Mouse (Mus musculus): ENCODE measurements at regions not wholly inside any gene's neighbourhood (a gene's known extent, or its start where the extent isn't known, plus 50 kb on each side); places are given as distances from the start of the nearest gene placed in this dataset.

DNA sequence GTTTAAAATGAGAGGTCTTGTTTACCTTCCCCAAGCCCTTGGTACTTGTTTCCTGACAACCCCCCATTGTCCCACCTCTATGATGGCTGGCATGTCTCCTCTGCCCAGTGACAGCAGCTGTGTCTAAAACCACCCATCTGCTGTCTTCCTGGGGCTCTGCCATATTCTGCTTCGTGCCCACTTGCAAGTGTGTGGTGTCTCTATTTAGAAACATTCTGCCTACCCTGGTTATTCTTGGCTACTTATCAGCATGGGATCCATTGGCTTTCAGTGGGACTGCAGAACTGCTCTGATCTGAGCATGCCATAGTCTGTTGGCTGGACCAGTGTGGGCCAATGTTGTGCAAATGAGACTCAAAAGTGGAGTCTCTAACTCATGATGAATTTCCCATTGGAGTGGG is 497.5 kb downstream of the Adam3 start:
- no peak for TF ChIP-seq CTCF (conservative IDR thresholded peaks at IDR 0.05; ENCODE audit: insufficient read depth, insufficient read length, low read depth, low read length)
- no peak for TF ChIP-seq POLR2A (IDR thresholded peaks at IDR 0.05; ENCODE audit: low read depth, low read length)
